Mouse (Mus musculus) layer of hippocampus, postnatal 25 days (tissue): ENCODE data around the gene Lrrc38. TPM values are rescaled to one million over a fixed set of nuclear protein-coding genes. Genes with fewer than 3 reads are reported as not detected.

Experiments used
- total RNA-seq, 2 experiments: library from RNA; stranded (reverse); gene quantifications; 2 replicates each; pipeline ENCODE4 v1.2.3; 2021

Lrrc38 gene
- total RNA-seq, 2 experiments from 2014 or later, result 0.91 to 1.1 TPM

Other genes starting within 250 kb of the Lrrc38 start
- 10 to 100 TPM; 42.2 to 43.1 TPM for gene Prdm2, start 136.8 kb upstream of the Lrrc38 start, total RNA-seq
- 10 to 100 TPM; 16.4 to 19.5 TPM for gene Pdpn, start 50.2 kb upstream of the Lrrc38 start, total RNA-seq
- not detected for gene Pramel1, start 44.7 kb downstream of the Lrrc38 start, total RNA-seq
- gene Pramef8, start 62.7 kb downstream of the Lrrc38 start, total RNA-seq, result 10 to 100 TPM; 10.8 to 11.6 TPM
- not detected for gene Oog4, start 100.6 kb downstream of the Lrrc38 start, total RNA-seq
- gene Gm13043, start 161.6 kb downstream of the Lrrc38 start, total RNA-seq, result not detected
- gene Gm13040, start 186.2 kb downstream of the Lrrc38 start, total RNA-seq, result not detected
- gene BC080695, start 201.9 kb downstream of the Lrrc38 start, total RNA-seq, result not detected
- gene Gm13057, start 202.0 kb downstream of the Lrrc38 start, total RNA-seq, result not detected